Mouse (Mus musculus) hindbrain, embryonic 11.5 days (tissue): ENCODE measurements around the gene Atg4c. TPM values are rescaled to one million over a fixed set of nuclear protein-coding genes. Genes with fewer than 3 reads are reported as not detected.

ENCODE experiments used
- ATAC-seq: fragments of 200-750 bp; cut with Nextera tagmentation; 2 replicates; pipeline ENCODE4 v1.8.0; 2017; ENCODE audit warnings: mild to moderate bottlenecking, moderate TSS enrichment, moderate library complexity; ENCODE audit not compliant: low FRiP score
- DNase-seq: peaks from one replicate; pipeline ENCODE4 v3.0.0-alpha.2; 2015; ENCODE audit warnings: low spot score
- H3K27ac ChIP-seq: fragments of 300-500 bp; sonication (generic); 2 replicates; pipeline ENCODE4 v1.5.1; 2014; ENCODE audit warnings: mild to moderate bottlenecking, low read depth, low read length
- H3K27me3 ChIP-seq: fragments of 300-500 bp; sonication (generic); 2 replicates; pipeline ENCODE4 v1.6.1; 2014; ENCODE audit warnings: mild to moderate bottlenecking, low read length, moderate library complexity, mixed read lengths; ENCODE audit not compliant: control insufficient read depth, insufficient read depth
- H3K36me3 ChIP-seq: fragments of 300-500 bp; sonication (generic); 2 replicates; pipeline ENCODE4 v1.6.1; 2014; ENCODE audit warnings: mild to moderate bottlenecking, low read length, moderate library complexity, mixed read lengths; ENCODE audit not compliant: control insufficient read depth, insufficient read depth
- H3K4me1 ChIP-seq: fragments of 300-500 bp; sonication (generic); replicated peaks from 2 replicates; pipeline ENCODE4 v1.6.1; 2014; ENCODE audit warnings: low read length, mixed read lengths; ENCODE audit not compliant: control insufficient read depth, insufficient read depth
- H3K4me2 ChIP-seq: fragments of 300-500 bp; sonication (generic); replicated peaks from 2 replicates; pipeline ENCODE4 v1.6.1; 2014; ENCODE audit warnings: mild to moderate bottlenecking, low read depth, low read length
- H3K4me3 ChIP-seq: fragments of 300-500 bp; sonication (generic); 2 replicates; pipeline ENCODE4 v1.5.1; 2014; ENCODE audit warnings: low read depth, low read length
- H3K9ac ChIP-seq: fragments of 300-500 bp; sonication (generic); 2 replicates; pipeline ENCODE4 v1.6.1; 2014; ENCODE audit warnings: low read depth, low read length
- H3K9me3 ChIP-seq: fragments of 300-500 bp; sonication (generic); 2 replicates; pipeline ENCODE4 v1.6.1; 2016; ENCODE audit warnings: low read length; ENCODE audit not compliant: control insufficient read depth
- WGBS: fragments of 180-500 bp; shearing (Covaris S2); extraction: QIAGEN DNeasy Blood & Tissue Kit; methylation state at CpG from one replicate; pipeline ENCODE4 v1.1.7; 2014; 5-methylcytosine and 5-hydroxymethylcytosine counted together
- polyA plus RNA-seq: library from polyadenylated mRNA; unstranded; fragments of >200 nt; fragmentation: Nextera tagmentation; extraction: Ambion mirVana; gene quantifications from 2 replicates; pipeline ENCODE4 v1.2.1, GENCODE M21; 2014

The Atg4c gene
- polyA plus RNA-seq: 13.7 and 16.8 TPM in 2 replicates

DNA sequence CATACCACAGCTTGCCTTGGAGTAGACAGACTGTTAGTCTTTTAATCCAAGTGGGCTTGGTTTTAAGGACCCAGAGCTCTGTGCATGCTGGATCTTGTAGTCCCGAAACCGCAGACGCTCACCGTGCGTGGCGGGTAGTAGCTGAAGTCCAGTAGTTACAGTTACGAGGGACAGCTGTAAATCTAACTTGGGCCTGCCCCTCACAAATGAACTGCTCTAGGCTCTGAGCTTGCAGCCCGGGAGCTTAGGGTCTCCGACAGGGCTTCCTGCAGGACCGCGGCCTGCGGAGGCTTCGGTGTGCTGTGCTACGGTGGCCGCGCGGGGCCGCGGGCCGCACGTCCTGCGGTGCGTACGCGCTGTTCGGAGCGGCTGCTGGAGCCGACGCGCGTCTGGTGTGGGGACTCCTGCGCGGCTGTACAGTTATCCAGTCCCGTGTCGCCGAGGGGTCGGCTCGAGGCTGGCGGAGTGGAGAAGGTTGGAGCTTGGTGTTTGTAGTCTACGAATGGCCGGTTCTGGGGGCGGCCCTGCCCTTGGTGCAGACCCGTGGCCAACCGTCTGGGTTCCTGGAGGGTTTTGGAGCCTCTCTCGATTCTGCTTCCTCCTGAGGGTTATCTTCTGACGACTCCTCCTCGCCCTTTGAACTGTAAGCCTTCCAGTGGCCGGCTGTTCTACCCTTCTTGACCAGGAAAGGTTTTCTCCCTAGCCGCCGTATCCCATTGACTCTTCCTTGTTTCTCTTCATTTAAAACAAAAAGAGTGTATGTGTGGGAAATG lies at the start of gene Atg4c:
TSS of gene Atg4c (plus strand) at position 125 of the 773 bp plus-strand sequence.
- peak; percentile 97 for ATAC-seq
- peak within 1 kb of the TSS; percentile 90 for H3K27ac ChIP-seq
- under 1% methylated on average over 50 of the region's 50 CpGs for WGBS

GRCm38 (mm10) chr4:99151434-99151833 lies 42.3 kb upstream of the Atg4c start:
- H3K27ac ChIP-seq: no peak overlapping the region
- no peak for ATAC-seq
- H3K36me3 ChIP-seq: no peaks in the 10 kb centered on the region
- no peaks in the 10 kb centered on the region for H3K27me3 ChIP-seq
- no peak overlapping the region for H3K9ac ChIP-seq
- H3K9me3 ChIP-seq: no peaks in the 10 kb centered on the region
- no peaks in the 10 kb centered on the region for H3K4me1 ChIP-seq
- no peak overlapping the region for H3K4me2 ChIP-seq
- H3K4me3 ChIP-seq: no peak overlapping the region
- WGBS: 97% methylated on average over 4 of the region's 4 CpGs
- no peak for DNase-seq

More for the DNA sequence above, at the start of gene Atg4c:
- Histone ChIP-seq H3K4me3 (peak within 1 kb of the TSS; percentile 68), H3K27me3 (no peaks in the 10 kb centered on the region), H3K4me2 (peak within 1 kb of the TSS; percentile 54), H3K9me3 (no peaks in the 10 kb centered on the region), H3K4me1 (no peaks in the 10 kb centered on the region), H3K9ac (peak within 1 kb of the TSS; percentile 85), H3K36me3 (no peaks in the 10 kb centered on the region)
- peak; percentile 92 for DNase-seq

GRCm38 (mm10) chr4:99151885-99152558 lies 41.7 kb upstream of the Atg4c start:
- Histone ChIP-seq H3K27ac (no peak overlapping the region), H3K4me1 (no peaks in the 10 kb centered on the region), H3K9me3 (no peaks in the 10 kb centered on the region), H3K4me2 (no peak overlapping the region), H3K36me3 (no peaks in the 10 kb centered on the region), H3K9ac (no peak overlapping the region), H3K27me3 (no peaks in the 10 kb centered on the region), H3K4me3 (no peak overlapping the region)
- DNase-seq (no peak), ATAC-seq (no peak)
- 62% methylated on average over 4 of the region's 4 CpGs for WGBS

DNA sequence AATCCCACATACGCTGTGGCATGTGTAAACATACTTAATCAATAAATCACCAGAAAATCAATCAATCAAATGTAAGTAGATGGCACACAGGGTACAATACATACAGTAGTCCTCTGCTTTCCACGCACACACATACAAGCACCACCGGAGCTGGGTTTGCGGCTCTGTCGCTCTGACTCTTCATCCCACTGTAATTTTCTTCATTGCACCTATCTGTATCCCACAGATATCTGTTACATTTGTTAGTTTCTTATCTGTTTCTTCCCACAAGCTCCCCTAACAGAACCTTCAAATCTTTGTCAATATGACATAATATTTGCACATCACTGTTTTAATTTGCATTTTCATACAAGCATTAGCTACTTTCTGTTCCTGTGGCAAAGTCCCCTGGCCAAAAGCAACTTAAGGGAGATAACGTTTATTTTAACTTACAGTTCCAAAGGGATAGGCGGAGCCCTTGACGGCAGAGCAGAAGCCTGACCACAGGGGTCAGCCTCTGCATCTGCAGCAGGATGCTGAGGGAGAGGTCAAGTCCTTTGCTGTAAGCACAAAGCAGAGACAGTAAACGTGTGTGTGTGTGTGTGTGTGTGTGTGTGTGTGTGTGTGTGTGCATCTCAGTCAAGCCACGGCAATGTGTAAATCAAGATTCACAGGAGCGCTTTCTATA lies 37.0 kb upstream of the Atg4c start:
- ATAC-seq: no peak
- no peak overlapping the region for H3K4me3 ChIP-seq
- WGBS: 63% methylated on average over 11 of the region's 11 CpGs
- H3K27me3 ChIP-seq: peaks cover 2% of the 10 kb centered on the region; the same call in 1 of the 2 replicates
- no peak overlapping the region for H3K27ac ChIP-seq
- no peak for DNase-seq
- no peak overlapping the region for H3K9ac ChIP-seq
- no peaks in the 10 kb centered on the region for H3K9me3 ChIP-seq
- H3K4me1 ChIP-seq: no peaks in the 10 kb centered on the region
- H3K4me2 ChIP-seq: no peak overlapping the region
- H3K36me3 ChIP-seq: no peaks in the 10 kb centered on the region

GRCm38 (mm10) chr4:99158495-99158894 lies 35.2 kb upstream of the Atg4c start:
- H3K27ac ChIP-seq: no peak overlapping the region
- H3K4me1 ChIP-seq: no peaks in the 10 kb centered on the region
- H3K9me3 ChIP-seq: no peaks in the 10 kb centered on the region
- WGBS: 91% methylated on average over 5 of the region's 5 CpGs
- DNase-seq (no peak), ATAC-seq (no peak)
- no peak overlapping the region for H3K9ac ChIP-seq
- H3K27me3 ChIP-seq: peaks cover 6% of the 10 kb centered on the region; the same call in 1 of the 2 replicates
- no peaks in the 10 kb centered on the region for H3K36me3 ChIP-seq
- H3K4me3 ChIP-seq: no peak overlapping the region
- H3K4me2 ChIP-seq: no peak overlapping the region

- no peak overlapping the region for H3K4me3 ChIP-seq
- H3K27ac ChIP-seq: no peak overlapping the region
- WGBS: 16% methylated on average over 3 of the region's 3 CpGs
- no peaks in the 10 kb centered on the region for H3K4me1 ChIP-seq
- no peak overlapping the region for H3K4me2 ChIP-seq
- no peak overlapping the region for H3K9ac ChIP-seq
- DNase-seq (peak; percentile 28), ATAC-seq (no peak)
- peaks cover 6% of the 10 kb centered on the region; the same call in 1 of the 2 replicates for H3K27me3 ChIP-seq
- H3K36me3 ChIP-seq: no peaks in the 10 kb centered on the region
- H3K9me3 ChIP-seq: no peaks in the 10 kb centered on the region
These were observed 33.3 kb upstream of the Atg4c start for GRCm38 (mm10) chr4:99160414-99160813.

DNA sequence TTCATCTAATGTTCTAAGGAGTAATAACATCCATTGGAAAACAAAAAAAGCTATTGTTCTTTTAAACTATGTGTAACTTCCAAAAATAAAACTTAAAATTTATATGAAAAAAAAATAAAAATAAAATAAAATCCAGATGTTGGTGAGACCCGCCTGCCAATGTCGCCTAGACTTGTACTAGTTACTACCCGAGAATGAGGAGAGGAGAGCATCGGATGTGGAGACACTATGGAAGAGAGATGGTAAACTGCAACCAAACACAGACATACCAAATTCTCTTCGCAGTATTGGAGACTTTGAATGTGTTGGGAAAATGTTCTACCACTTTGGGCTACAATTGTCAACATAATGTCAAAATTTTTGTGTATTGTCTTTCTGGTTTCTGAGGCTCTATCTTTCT lies 32.8 kb upstream of the Atg4c start:
- Histone ChIP-seq H3K9me3 (no peaks in the 10 kb centered on the region), H3K27me3 (peaks cover 6% of the 10 kb centered on the region; the same call in 1 of the 2 replicates), H3K4me3 (no peak overlapping the region), H3K4me2 (no peak overlapping the region), H3K27ac (no peak overlapping the region), H3K36me3 (no peaks in the 10 kb centered on the region), H3K4me1 (no peaks in the 10 kb centered on the region), H3K9ac (no peak overlapping the region)
- DNase-seq: no peak
- WGBS: 32% methylated on average over 5 of the region's 5 CpGs
- no peak for ATAC-seq

GRCm38 (mm10) chr4:99161457-99161971 lies 32.2 kb upstream of the Atg4c start:
- Histone ChIP-seq H3K27ac (no peak overlapping the region), H3K4me3 (no peak overlapping the region), H3K9me3 (no peaks in the 10 kb centered on the region), H3K9ac (no peak overlapping the region), H3K4me2 (no peak overlapping the region), H3K4me1 (no peaks in the 10 kb centered on the region), H3K27me3 (peaks cover 6% of the 10 kb centered on the region; the same call in 1 of the 2 replicates), H3K36me3 (no peaks in the 10 kb centered on the region)
- ATAC-seq (no peak), DNase-seq (peak; percentile 23)
- WGBS: 18% methylated on average over 6 of the region's 6 CpGs
